Mouse (Mus musculus): Measurements from ENCODE around the gene Ctps. TPM values are rescaled to one million over a fixed set of nuclear protein-coding genes. Genes with fewer than 3 reads are reported as not detected.

Ctps gene
- polyA plus RNA-seq, 1 experiment from 2014 or later: 38.5 TPM

- Histone ChIP-seq H3K4me3 (ENCODE audit: low read depth, low read length) (no peak overlapping the region), H3K4me1 (ENCODE audit: insufficient read depth, low read depth, low read length) (peaks cover 20% of the 10 kb centered on the region; the same call in 1 of the 2 replicates), H3K36me3 (ENCODE audit: insufficient read depth, low read length) (peaks cover 14% of the 10 kb centered on the region; the same call in 1 of the 2 replicates), H3K9me3 (ENCODE audit: low read length) (no peaks in the 10 kb centered on the region), H3K27ac (ENCODE audit: low read length) (no peak overlapping the region; the same call in 1 of the 2 replicates), H3K9ac (replicated peaks; ENCODE audit: low read depth) (no peak overlapping the region), H3K4me2 (replicated peaks; ENCODE audit: low read depth, low read length) (no peak overlapping the region), H3K27me3 (replicated peaks; ENCODE audit: insufficient read depth, low read length) (no peaks in the 10 kb centered on the region)
- DNase-seq (ENCODE audit: low spot score) (peak; percentile 75), ATAC-seq (no peak)
- peak; percentile 48; the same call in 1 of the 2 replicates for TF ChIP-seq EP300 (IDR thresholded peaks at IDR 0.05)
- no peak for TF ChIP-seq CTCF (IDR thresholded peaks at IDR 0.05)
- 58% methylated on average over 2 of the region's 2 CpGs for WGBS
Measured at GRCm38 (mm10) chr4:120565726-120566125, 4.3 kb downstream of the Ctps start.

- H3K4me3 ChIP-seq (ENCODE audit: low read depth, low read length): no peak overlapping the region
- no peaks in the 10 kb centered on the region for H3K27me3 ChIP-seq (replicated peaks; ENCODE audit: insufficient read depth, low read length)
- DNase-seq (ENCODE audit: low spot score) (peak; percentile 75), ATAC-seq (peak; percentile 88)
- H3K4me1 ChIP-seq (ENCODE audit: insufficient read depth, low read depth, low read length): no peaks in the 10 kb centered on the region
- H3K27ac ChIP-seq (ENCODE audit: low read length): no peak overlapping the region
- peaks cover 37% of the 10 kb centered on the region for H3K36me3 ChIP-seq (ENCODE audit: insufficient read depth, low read length)
- no peak overlapping the region for H3K4me2 ChIP-seq (replicated peaks; ENCODE audit: low read depth, low read length)
- H3K9ac ChIP-seq (replicated peaks; ENCODE audit: low read depth): no peak overlapping the region
- 62% methylated on average over 6 of the region's 6 CpGs for WGBS
- H3K9me3 ChIP-seq (ENCODE audit: low read length): no peaks in the 10 kb centered on the region
- peak; percentile 64 for TF ChIP-seq EP300 (IDR thresholded peaks at IDR 0.05)
- TF ChIP-seq CTCF (IDR thresholded peaks at IDR 0.05): no peak
Measured at GRCm38 (mm10) chr4:120556592-120556991, 13.5 kb downstream of the Ctps start.

DNA sequence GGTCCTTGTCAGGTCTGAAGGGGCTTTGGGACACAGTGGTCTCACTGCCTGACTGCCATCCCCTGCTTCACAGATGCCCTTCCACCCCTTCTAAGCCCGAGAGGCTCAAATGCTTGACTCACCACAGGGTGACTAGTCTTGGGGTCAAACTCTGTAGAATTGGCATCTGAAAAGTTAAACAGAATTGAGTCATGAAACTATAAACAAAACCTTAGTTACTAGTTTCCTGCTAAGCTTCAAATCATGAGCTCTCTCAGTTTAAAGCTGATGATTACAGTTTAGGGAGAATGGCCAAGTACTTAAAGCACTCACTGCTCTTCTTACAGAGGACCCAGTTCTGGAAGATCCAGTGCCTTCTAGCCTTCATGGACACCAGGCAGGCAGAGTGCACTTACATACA is 25.2 kb downstream of the Ctps start:
- 70% methylated on average over 1 of the region's 1 CpGs for WGBS
- no peak for TF ChIP-seq CTCF (IDR thresholded peaks at IDR 0.05)
- no peak for TF ChIP-seq EP300 (IDR thresholded peaks at IDR 0.05)
- DNase-seq (ENCODE audit: low spot score) (no peak), ATAC-seq (no peak)
- Histone ChIP-seq H3K27me3 (replicated peaks; ENCODE audit: insufficient read depth, low read length) (no peaks in the 10 kb centered on the region), H3K27ac (ENCODE audit: low read length) (no peak overlapping the region), H3K4me2 (replicated peaks; ENCODE audit: low read depth, low read length) (no peak overlapping the region), H3K4me3 (ENCODE audit: low read depth, low read length) (no peak overlapping the region), H3K9me3 (ENCODE audit: low read length) (no peaks in the 10 kb centered on the region), H3K36me3 (ENCODE audit: insufficient read depth, low read length) (peaks cover 44% of the 10 kb centered on the region), H3K9ac (replicated peaks; ENCODE audit: low read depth) (no peak overlapping the region), H3K4me1 (ENCODE audit: insufficient read depth, low read depth, low read length) (no peaks in the 10 kb centered on the region)

GRCm38 (mm10) chr4:120538664-120539063 is 31.4 kb downstream of the Ctps start:
- no peaks in the 10 kb centered on the region for H3K27me3 ChIP-seq (replicated peaks; ENCODE audit: insufficient read depth, low read length)
- no peak for ATAC-seq
- TF ChIP-seq EP300 (IDR thresholded peaks at IDR 0.05): no peak
- H3K27ac ChIP-seq (ENCODE audit: low read length): no peak overlapping the region
- no peaks in the 10 kb centered on the region for H3K9me3 ChIP-seq (ENCODE audit: low read length)
- no peak overlapping the region for H3K9ac ChIP-seq (replicated peaks; ENCODE audit: low read depth)
- WGBS: 94% methylated on average over 10 of the region's 10 CpGs
- H3K36me3 ChIP-seq (ENCODE audit: insufficient read depth, low read length): peaks cover 22% of the 10 kb centered on the region
- no peak overlapping the region for H3K4me2 ChIP-seq (replicated peaks; ENCODE audit: low read depth, low read length)
- H3K4me3 ChIP-seq (ENCODE audit: low read depth, low read length): no peak overlapping the region
- H3K4me1 ChIP-seq (ENCODE audit: insufficient read depth, low read depth, low read length): no peaks in the 10 kb centered on the region
- no peak for DNase-seq (ENCODE audit: low spot score)

GRCm38 (mm10) chr4:120531986-120532385 is 38.1 kb downstream of the Ctps start, which contains the start of gene Slfnl1:
Gene Slfnl1 (plus strand): TSS chr4:120532231.
- no peak within 1 kb of the TSS for H3K4me3 ChIP-seq (ENCODE audit: low read depth, low read length)
- peaks cover 24% of the 10 kb centered on the region; the same call in 1 of the 2 replicates for H3K36me3 ChIP-seq (ENCODE audit: insufficient read depth, low read length)
- H3K27ac ChIP-seq (ENCODE audit: low read length): no peak within 1 kb of the TSS
- no peak for TF ChIP-seq EP300 (IDR thresholded peaks at IDR 0.05)
- TF ChIP-seq CTCF (IDR thresholded peaks at IDR 0.05): no peak
- DNase-seq (ENCODE audit: low spot score) (no peak), ATAC-seq (no peak)
- WGBS: 81% methylated on average over 6 of the region's 6 CpGs
- no peaks in the 10 kb centered on the region for H3K9me3 ChIP-seq (ENCODE audit: low read length)
- H3K4me1 ChIP-seq (ENCODE audit: insufficient read depth, low read depth, low read length): no peaks in the 10 kb centered on the region
- no peak within 1 kb of the TSS for H3K4me2 ChIP-seq (replicated peaks; ENCODE audit: low read depth, low read length)
- H3K27me3 ChIP-seq (replicated peaks; ENCODE audit: insufficient read depth, low read length): no peaks in the 10 kb centered on the region
- H3K9ac ChIP-seq (replicated peaks; ENCODE audit: low read depth): no peak within 1 kb of the TSS

DNA sequence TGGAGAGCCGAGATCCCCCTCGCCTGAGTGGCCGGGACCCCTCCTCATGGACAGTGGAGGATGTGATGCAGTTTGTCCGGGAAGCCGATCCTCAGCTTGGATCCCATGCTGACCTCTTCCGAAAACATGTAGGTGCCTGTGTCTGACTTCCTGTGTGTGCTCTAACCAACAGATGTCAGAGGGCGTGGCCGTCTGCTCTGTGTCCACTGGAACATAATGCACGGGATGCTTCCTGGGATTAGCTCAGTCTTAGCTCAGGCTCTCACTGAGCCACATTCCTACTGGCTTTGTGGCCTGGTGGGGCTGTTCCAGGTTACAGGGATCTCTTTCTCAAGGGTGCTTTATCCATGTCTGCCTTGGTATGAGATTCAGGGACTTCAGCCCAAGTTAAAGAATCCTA is 41.9 kb downstream of the Ctps start:
- TF ChIP-seq EP300 (IDR thresholded peaks at IDR 0.05) (no peak), CTCF (IDR thresholded peaks at IDR 0.05) (no peak)
- Histone ChIP-seq H3K4me3 (ENCODE audit: low read depth, low read length) (no peak overlapping the region), H3K4me2 (replicated peaks; ENCODE audit: low read depth, low read length) (no peak overlapping the region), H3K9ac (replicated peaks; ENCODE audit: low read depth) (no peak overlapping the region), H3K27me3 (replicated peaks; ENCODE audit: insufficient read depth, low read length) (no peaks in the 10 kb centered on the region), H3K36me3 (ENCODE audit: insufficient read depth, low read length) (peaks cover 59% of the 10 kb centered on the region), H3K9me3 (ENCODE audit: low read length) (no peaks in the 10 kb centered on the region), H3K27ac (ENCODE audit: low read length) (no peak overlapping the region), H3K4me1 (ENCODE audit: insufficient read depth, low read depth, low read length) (no peaks in the 10 kb centered on the region)
- WGBS: 80% methylated on average over 9 of the region's 9 CpGs
- DNase-seq (ENCODE audit: low spot score): no peak
- ATAC-seq: no peak

- H3K4me1 ChIP-seq (ENCODE audit: insufficient read depth, low read depth, low read length): no peaks in the 10 kb centered on the region
- ATAC-seq (no peak), DNase-seq (ENCODE audit: low spot score) (no peak)
- H3K27ac ChIP-seq (ENCODE audit: low read length): no peak overlapping the region
- no peak for TF ChIP-seq EP300 (IDR thresholded peaks at IDR 0.05)
- TF ChIP-seq CTCF (IDR thresholded peaks at IDR 0.05): no peak
- H3K4me3 ChIP-seq (ENCODE audit: low read depth, low read length): no peak overlapping the region
- 89% methylated on average over 3 of the region's 3 CpGs for WGBS
- H3K9ac ChIP-seq (replicated peaks; ENCODE audit: low read depth): no peak overlapping the region
- H3K9me3 ChIP-seq (ENCODE audit: low read length): no peaks in the 10 kb centered on the region
- H3K4me2 ChIP-seq (replicated peaks; ENCODE audit: low read depth, low read length): no peak overlapping the region
- peaks cover 52% of the 10 kb centered on the region for H3K36me3 ChIP-seq (ENCODE audit: insufficient read depth, low read length)
- H3K27me3 ChIP-seq (replicated peaks; ENCODE audit: insufficient read depth, low read length): no peaks in the 10 kb centered on the region
Measured at GRCm38 (mm10) chr4:120523092-120523491, 47.0 kb downstream of the Ctps start.

Data from lung, postnatal 0 days (tissue).